Mouse (Mus musculus) liver, postnatal 0 days (tissue): ENCODE results near the gene Akr1b10.

Experiments used
- CTCF ChIP-seq: sonication (generic); IDR thresholded peaks from 2 replicates; pipeline ENCODE4 v1.5.1; 2016; ENCODE audit warnings: antibody characterized with exemption, low read depth
- EP300 ChIP-seq: IDR thresholded peaks from 2 replicates; pipeline ENCODE4 v1.6.1; 2016; ENCODE audit warnings: antibody characterized with exemption, low read depth, mild to moderate bottlenecking

DNA sequence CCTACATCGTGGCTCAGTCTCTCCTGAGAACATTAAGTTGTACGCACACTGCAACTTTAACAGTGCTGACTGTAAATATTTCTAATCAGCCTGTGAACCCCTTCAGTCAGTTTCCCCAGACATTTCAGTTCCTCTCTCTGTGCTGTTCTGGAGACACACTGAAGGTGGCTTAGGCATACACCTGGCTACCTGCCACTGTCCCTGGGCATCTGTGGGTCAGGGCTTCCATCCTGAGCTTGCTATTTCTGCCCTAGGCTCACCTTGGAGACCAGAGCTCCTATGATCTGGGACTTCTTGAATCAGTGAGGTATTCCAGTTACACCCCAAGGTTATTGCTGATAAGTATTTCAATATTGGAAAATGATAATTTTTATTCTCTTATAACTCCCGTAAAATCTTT lies 31.6 kb upstream of the Akr1b10 start:
- TF ChIP-seq CTCF (no peak), EP300 (no peak)
